Mouse (Mus musculus): ENCODE measurements around the gene Txnrd2. TPM values are rescaled to one million over a fixed set of nuclear protein-coding genes. Genes with fewer than 3 reads are reported as not detected.

Txnrd2 gene
- polyA plus RNA-seq, 1 experiment from 2014 or later = 40.1 TPM

- no peaks in the 10 kb centered on the region for H3K27me3 ChIP-seq (ENCODE audit: insufficient read depth, poor library complexity, severe bottlenecking)
- no peaks in the 10 kb centered on the region for H3K36me3 ChIP-seq
- H3K4me3 ChIP-seq = no peak overlapping the region
- WGBS = 88% methylated on average over 5 of the region's 5 CpGs
- peaks cover 6% of the 10 kb centered on the region; the same call in 1 of the 2 replicates for H3K9me3 ChIP-seq
- no peak for DNase-seq (ENCODE audit: low spot score)
- no peak overlapping the region for H3K27ac ChIP-seq
- no peaks in the 10 kb centered on the region for H3K4me1 ChIP-seq
Measured at GRCm38 (mm10) chr16:18528656-18529055, 102.5 kb downstream of the Txnrd2 start.

Other genes starting within 250 kb of the Txnrd2 start
- gene Ccdc188, start 208.5 kb upstream of the Txnrd2 start, polyA plus RNA-seq (2016; fragmentation: Nextera tagmentation; extraction: Ambion mirVana) = not detected in 2 replicates
- 21.2 and 27.5 TPM in 2 replicates for gene Zdhhc8, start 191.2 kb upstream of the Txnrd2 start, polyA plus RNA-seq (2016; fragmentation: Nextera tagmentation; extraction: Ambion mirVana)
- 83.3 and 111 TPM in 2 replicates for gene Trmt2a, start 177.7 kb upstream of the Txnrd2 start, polyA plus RNA-seq (2016; fragmentation: Nextera tagmentation; extraction: Ambion mirVana)
- gene Ranbp1, start 177.7 kb upstream of the Txnrd2 start, polyA plus RNA-seq (2016; fragmentation: Nextera tagmentation; extraction: Ambion mirVana) = 601 and 873 TPM in 2 replicates
- 1.4 and 4.0 TPM in 2 replicates for gene Gm49776, start 168.1 kb upstream of the Txnrd2 start, polyA plus RNA-seq (2016; fragmentation: Nextera tagmentation; extraction: Ambion mirVana)
- 25.4 and 30.0 TPM in 2 replicates for gene Dgcr8, start 137.1 kb upstream of the Txnrd2 start, polyA plus RNA-seq (2016; fragmentation: Nextera tagmentation; extraction: Ambion mirVana)
- gene Tango2, start 78.3 kb upstream of the Txnrd2 start, polyA plus RNA-seq (2016; fragmentation: Nextera tagmentation; extraction: Ambion mirVana) = 51.3 and 62.1 TPM in 2 replicates
- 25.8 and 29.7 TPM in 2 replicates for gene Arvcf, start 78.2 kb upstream of the Txnrd2 start, polyA plus RNA-seq (2016; fragmentation: Nextera tagmentation; extraction: Ambion mirVana)
- 83.5 and 102 TPM in 2 replicates for gene Comt, start 468 bp downstream of the Txnrd2 start, polyA plus RNA-seq (2016; fragmentation: Nextera tagmentation; extraction: Ambion mirVana)
- 10.8 and 17.1 TPM in 2 replicates for gene Gnb1l, start 72.3 kb downstream of the Txnrd2 start, polyA plus RNA-seq (2016; fragmentation: Nextera tagmentation; extraction: Ambion mirVana)
- 1.3 and 1.6 TPM in 2 replicates for gene Rtl10, start 72.5 kb downstream of the Txnrd2 start, polyA plus RNA-seq (2016; fragmentation: Nextera tagmentation; extraction: Ambion mirVana)
- gene Tbx1, start 164.3 kb downstream of the Txnrd2 start, polyA plus RNA-seq (2016; fragmentation: Nextera tagmentation; extraction: Ambion mirVana) = 1.00 and 6.9 TPM in 2 replicates
- 6.0 and 7.4 TPM in 2 replicates for gene Gp1bb, start 196.0 kb downstream of the Txnrd2 start, polyA plus RNA-seq (2016; fragmentation: Nextera tagmentation; extraction: Ambion mirVana)
- gene Gm49601, start 200.0 kb downstream of the Txnrd2 start, polyA plus RNA-seq (2016; fragmentation: Nextera tagmentation; extraction: Ambion mirVana) = 0.26 and 1.1 TPM in 2 replicates
- gene Sept5, start 203.6 kb downstream of the Txnrd2 start, polyA plus RNA-seq (2016; fragmentation: Nextera tagmentation; extraction: Ambion mirVana) = 4.3 and 11.7 TPM in 2 replicates